Mouse (Mus musculus) heart, adult 2 months (tissue): ENCODE data around the gene Ppp2ca. TPM values are rescaled to one million over a fixed set of nuclear protein-coding genes. Genes with fewer than 3 reads are reported as not detected.

Experiments used
- DNase-seq, 2 experiments: peaks; one replicate each; pipeline ENCODE4 v3.0.0; 2021
- H3K27ac ChIP-seq: fragments of 200-600 bp; 2 replicates; pipeline ENCODE4 v1.8.1; 2022
- H3K27me3 ChIP-seq: fragments of 200-500 bp; 2 replicates; pipeline ENCODE4 v1.6.1; 2012; ENCODE audit warnings: mild to moderate bottlenecking, low read length, inconsistent platforms, mixed read lengths; ENCODE audit not compliant: control insufficient read depth, insufficient read depth
- H3K36me3 ChIP-seq: fragments of 200-500 bp; 2 replicates; pipeline ENCODE4 v1.6.1; 2012; ENCODE audit warnings: low read length, inconsistent platforms; ENCODE audit not compliant: control insufficient read depth, insufficient read depth
- H3K4me1 ChIP-seq: fragments of 200-500 bp; 2 replicates; pipeline ENCODE4 v1.6.1; 2011; ENCODE audit warnings: low read length; ENCODE audit not compliant: control insufficient read depth, insufficient read depth
- H3K4me3 ChIP-seq: fragments of 200-600 bp; 2 replicates; pipeline ENCODE4 v1.8.1; 2022
- H3K79me2 ChIP-seq: fragments of 200-500 bp; replicated peaks from 2 replicates; pipeline ENCODE4 v1.6.1; 2012; ENCODE audit warnings: mild to moderate bottlenecking, inconsistent platforms, low read length, moderate library complexity, mixed read lengths; ENCODE audit not compliant: control insufficient read depth, insufficient read depth
- H3K9ac ChIP-seq: fragments of 200-500 bp; 2 replicates; pipeline ENCODE4 v1.6.1; 2012; ENCODE audit warnings: low read depth, mild to moderate bottlenecking, control low read depth, inconsistent platforms, low read length, mixed read lengths
- CTCF ChIP-seq: fragments of 200-600 bp; IDR thresholded peaks from 2 replicates; pipeline ENCODE4 v1.8.1; 2022; ENCODE audit warnings: antibody characterized with exemption, mild to moderate bottlenecking, moderate library complexity
- EP300 ChIP-seq: fragments of 200-500 bp; IDR thresholded peaks from 2 replicates; pipeline ENCODE4 v1.6.1; 2011; ENCODE audit warnings: low read depth, low read length, control low read depth; ENCODE audit not compliant: insufficient read depth
- POLR2A ChIP-seq: fragments of 200-500 bp; IDR thresholded peaks from 2 replicates; pipeline ENCODE4 v1.6.1; 2011; ENCODE audit warnings: mild to moderate bottlenecking, low read depth, low read length, control low read depth; ENCODE audit not compliant: insufficient read depth
- WGBS: fragments of 180-500 bp; shearing (Covaris S2); methylation state at CpG from one replicate; pipeline ENCODE4 v1.1.7; 2018; 5-methylcytosine and 5-hydroxymethylcytosine counted together
- intact Hi-C: fragments of 180-260 bp; cut with DNase I; formaldehyde crosslinking; loops from one replicate; pipeline ENCODE4 v1.15.1; 2025
- polyA plus RNA-seq: library from polyadenylated mRNA; depleted of rRNA; stranded (reverse); fragments of >200 nt; gene quantifications from 2 replicates; pipeline ENCODE4 v1.2.3, GENCODE M21; 2012
- total RNA-seq, 2 experiments: library from RNA; stranded (reverse); gene quantifications; 2 replicates each; pipeline ENCODE4 v1.2.3; 2021

Ppp2ca gene
- total and polyA plus RNA-seq, 3 experiments, result 31.0 to 58.0 (median 52.7) TPM

DNA sequence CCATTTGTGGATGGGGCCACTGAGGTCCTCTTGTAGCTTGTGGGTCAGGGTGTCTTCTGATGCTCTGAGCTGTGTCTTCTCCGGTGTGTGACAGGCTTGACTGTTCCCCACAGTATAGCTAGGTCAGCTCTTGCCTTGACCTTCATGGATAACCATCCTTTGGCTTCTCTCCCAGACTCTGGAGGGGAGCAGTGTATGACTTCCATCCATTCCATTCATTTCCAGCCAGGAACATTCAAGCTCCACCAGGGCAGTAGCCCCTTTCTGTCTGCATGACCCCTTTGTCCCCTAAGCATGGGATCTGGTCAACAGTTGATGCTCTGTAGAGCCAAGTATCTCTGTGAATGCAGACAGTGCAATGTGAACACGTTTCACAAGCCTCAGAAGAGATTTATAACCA lies 885 bp upstream of the Ppp2ca start:
- TF ChIP-seq CTCF, result no peak
- no peak for TF ChIP-seq POLR2A
- no peak for TF ChIP-seq EP300
- H3K79me2 ChIP-seq, result peaks cover 10% of the 10 kb centered on the region
- intact Hi-C loops, result no loop called here
- peak in 1 of 2 experiments; percentile 14 for DNase-seq
- peaks cover 24% of the 10 kb centered on the region for H3K36me3 ChIP-seq
- no peak overlapping the region for H3K9ac ChIP-seq
- H3K27ac ChIP-seq, result peak overlapping the region; percentile 98
- H3K4me1 ChIP-seq, result peaks cover 19% of the 10 kb centered on the region
- WGBS, result 48% methylated on average over 2 of the region's 2 CpGs
- no peak overlapping the region for H3K4me3 ChIP-seq
- no peaks in the 10 kb centered on the region for H3K27me3 ChIP-seq

GRCm38 (mm10) chr11:52099031-52099761 lies 715 bp downstream of the Ppp2ca start:
- TF ChIP-seq POLR2A (no peak), EP300 (no peak), CTCF (no peak)
- intact Hi-C loops, result loop anchor here (2.0 kb wide), 1 partner anchor 98 kb away; the partner anchor contains the start of gene Ube2b
- peaks cover 10% of the 10 kb centered on the region for H3K79me2 ChIP-seq
- peaks cover 32% of the 10 kb centered on the region for H3K36me3 ChIP-seq
- peak overlapping the region; percentile 93 for H3K9ac ChIP-seq
- H3K4me3 ChIP-seq, result peak overlapping the region; percentile 96
- under 1% methylated on average over 69 of the region's 72 CpGs for WGBS
- H3K27ac ChIP-seq, result peak overlapping the region; percentile 98
- DNase-seq, result peak; percentile 80 to 82
- H3K4me1 ChIP-seq, result peaks cover 21% of the 10 kb centered on the region
- H3K27me3 ChIP-seq, result no peaks in the 10 kb centered on the region

GRCm38 (mm10) chr11:52099771-52100219 lies 1.3 kb downstream of the Ppp2ca start:
- intact Hi-C loops, result loop anchor here (2.0 kb wide), 1 partner anchor 99 kb away; the partner anchor contains the start of gene Ube2b
- 1% methylated on average over 7 of the region's 7 CpGs for WGBS
- Histone ChIP-seq H3K4me3 (peak overlapping the region; percentile 96), H3K4me1 (peaks cover 24% of the 10 kb centered on the region), H3K27ac (peak overlapping the region; percentile 98), H3K9ac (peak overlapping the region; percentile 93; the same call in 1 of the 2 replicates), H3K79me2 (peaks cover 15% of the 10 kb centered on the region), H3K27me3 (no peaks in the 10 kb centered on the region), H3K36me3 (peaks cover 35% of the 10 kb centered on the region)
- TF ChIP-seq POLR2A (no peak), CTCF (no peak), EP300 (no peak)
- no peak for DNase-seq

DNA sequence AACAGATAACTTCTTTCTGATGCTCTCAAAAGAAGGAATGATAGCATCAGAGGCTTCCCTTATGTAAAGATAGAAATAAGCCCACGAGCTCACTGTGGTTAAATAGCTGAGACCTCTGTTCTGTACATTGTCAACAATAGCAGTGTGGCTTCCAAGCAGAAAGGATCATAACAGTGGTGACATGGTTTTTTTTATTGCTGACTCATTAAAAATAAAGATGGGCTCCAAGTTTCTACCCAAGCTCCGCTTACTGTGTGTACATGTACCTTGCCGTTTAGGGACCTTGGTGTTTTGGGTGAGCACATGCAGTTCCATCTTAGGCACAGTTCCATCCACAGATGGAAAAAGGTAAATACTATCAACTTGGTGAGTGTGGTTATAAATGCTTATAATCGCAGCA lies 4.5 kb downstream of the Ppp2ca start:
- DNase-seq, result no peak
- no peak overlapping the region for H3K4me3 ChIP-seq
- H3K36me3 ChIP-seq, result peaks cover 48% of the 10 kb centered on the region
- peaks cover 17% of the 10 kb centered on the region for H3K79me2 ChIP-seq
- H3K27me3 ChIP-seq, result no peaks in the 10 kb centered on the region
- H3K9ac ChIP-seq, result no peak overlapping the region
- H3K27ac ChIP-seq, result no peak overlapping the region
- H3K4me1 ChIP-seq, result peaks cover 23% of the 10 kb centered on the region
- 50% methylated on average over 4 of the region's 4 CpGs for WGBS
- intact Hi-C loops, result no loop called here
- TF ChIP-seq CTCF (no peak), EP300 (no peak), POLR2A (no peak)

DNA sequence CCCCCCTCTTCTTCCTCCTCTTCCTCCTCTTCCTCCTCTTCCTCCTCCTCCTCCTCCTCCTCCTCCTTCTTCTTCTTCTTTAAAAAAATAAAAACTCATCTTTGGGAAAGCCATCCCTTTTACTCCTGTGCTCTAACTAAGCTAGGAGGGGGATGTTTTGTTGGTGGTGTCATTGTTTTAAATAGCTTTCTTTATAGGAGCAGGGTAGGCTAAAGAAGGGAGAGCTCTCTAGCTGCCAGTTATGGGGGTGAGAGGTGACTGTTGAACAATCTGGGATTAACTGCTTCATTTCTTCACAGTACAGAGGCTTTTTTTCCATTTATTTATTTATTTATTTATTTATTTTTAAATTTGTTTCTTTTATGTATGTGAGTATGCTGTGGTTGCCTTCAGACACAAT lies 7.0 kb downstream of the Ppp2ca start:
- peaks cover 26% of the 10 kb centered on the region for H3K4me1 ChIP-seq
- H3K27ac ChIP-seq, result peak overlapping the region; percentile 71

DNA sequence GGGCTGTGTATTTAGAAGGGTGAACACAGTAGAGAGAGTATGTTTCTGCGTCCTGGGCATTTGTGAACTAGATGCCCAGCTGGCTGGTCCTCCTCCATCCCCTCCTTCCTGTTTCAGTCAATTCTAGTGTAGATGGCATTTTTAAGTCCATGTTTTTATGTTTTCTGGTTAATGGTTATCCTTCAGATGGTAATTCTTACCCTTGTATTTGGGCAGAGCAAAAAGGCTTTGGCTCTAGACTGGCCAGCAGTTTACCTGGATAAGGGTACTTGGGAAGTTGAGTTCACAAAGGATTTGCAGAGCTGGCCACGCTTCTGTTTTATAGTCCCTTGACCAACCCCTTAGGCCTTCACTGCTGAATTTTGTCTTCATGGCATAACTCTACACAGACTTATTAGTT lies 7.6 kb downstream of the Ppp2ca start:
- Histone ChIP-seq H3K79me2 (peaks cover 18% of the 10 kb centered on the region), H3K4me1 (peaks cover 24% of the 10 kb centered on the region), H3K9ac (no peak overlapping the region), H3K27ac (peak overlapping the region; percentile 71), H3K4me3 (no peak overlapping the region), H3K27me3 (no peaks in the 10 kb centered on the region), H3K36me3 (peaks cover 52% of the 10 kb centered on the region)
- WGBS, result 63% methylated on average over 2 of the region's 2 CpGs
- intact Hi-C loops, result no loop called here
- no peak for TF ChIP-seq EP300
- TF ChIP-seq POLR2A, result no peak
- TF ChIP-seq CTCF, result no peak
- no peak for DNase-seq

More for the DNA sequence above, 7.0 kb downstream of the Ppp2ca start:
- peaks cover 19% of the 10 kb centered on the region for H3K79me2 ChIP-seq
- no peak overlapping the region for H3K9ac ChIP-seq
- H3K27me3 ChIP-seq, result no peaks in the 10 kb centered on the region
- DNase-seq, result no peak
- peaks cover 55% of the 10 kb centered on the region for H3K36me3 ChIP-seq
- TF ChIP-seq POLR2A (no peak), EP300 (no peak), CTCF (no peak)
- H3K4me3 ChIP-seq, result no peak overlapping the region
- intact Hi-C loops, result no loop called here
